9 mouse cellular contexts compared by ENCODE assay signal in the genomic region with DNA sequence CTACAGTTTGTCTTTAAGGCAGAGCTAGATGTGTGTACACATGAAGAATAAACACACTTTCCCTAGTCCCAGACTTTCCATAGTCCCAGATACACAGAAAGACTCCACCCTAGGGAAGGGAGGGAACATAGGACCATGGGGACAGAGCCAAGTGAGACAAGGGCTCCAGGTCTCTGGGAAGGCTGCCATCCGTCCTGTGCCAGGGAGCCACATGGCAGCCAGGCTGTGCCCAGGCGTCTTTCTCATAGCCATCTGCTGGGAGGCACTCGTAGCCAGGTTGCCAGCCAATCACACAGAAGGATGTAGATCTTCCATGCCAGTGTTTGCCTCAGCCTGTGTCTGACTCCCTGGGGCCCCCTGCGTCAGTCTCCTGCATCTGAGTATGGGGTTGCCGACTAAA.
DNase-seq lines count a peak whose midpoint lies in the region; ATAC-seq and TF ChIP-seq lines count a peak whose summit lies in the region.
"Had no signal": no experiment of that assay in that cellular context is flagged by ENCODE, and none has a peak within 500 bp of the region (broad histone marks: within the 10 kb centered on the region; RNA-seq: fewer than 3 reads in every experiment).

No protein-coding gene starts in this region.

- no peak overlapping the region for H3K4me2 ChIP-seq in embryonic facial prominence, embryonic 15.5 days (replicated peaks)
- no peak overlapping the region for H3K4me2 ChIP-seq in lung, embryonic 14.5 days
- no peak overlapping the region for H3K4me2 ChIP-seq in stomach, postnatal 0 days (replicated peaks; ENCODE audit: low read depth)
- H3K4me2 ChIP-seq: lung, embryonic 15.5 days had no signal

- WGBS in liver, adult 2 months, result 23% methylated on average over 5 of the region's 5 CpGs
- WGBS in embryonic facial prominence, embryonic 15.5 days, result 49% methylated on average over 5 of the region's 5 CpGs
- 53% methylated on average over 5 of the region's 5 CpGs for WGBS in lung, embryonic 14.5 days
- WGBS in stomach, postnatal 0 days, result 38% methylated on average over 5 of the region's 5 CpGs

- no peaks in the 10 kb centered on the region for H3K36me3 ChIP-seq in liver, adult 2 months (ENCODE audit: control insufficient read depth, insufficient read depth, low read length)
- H3K36me3 ChIP-seq in embryonic facial prominence, embryonic 15.5 days, result no peaks in the 10 kb centered on the region
- no peaks in the 10 kb centered on the region for H3K36me3 ChIP-seq in lung, embryonic 14.5 days (ENCODE audit: insufficient read depth)
- H3K36me3 ChIP-seq in stomach, postnatal 0 days (ENCODE audit: control insufficient read depth, insufficient read depth, low read length), result no peaks in the 10 kb centered on the region
- H3K36me3 ChIP-seq: lung, embryonic 15.5 days had no signal

- intact Hi-C loops in heart, postnatal 36 days (cut with DNase I), result loop anchor here (2.0 kb wide), 1 partner anchor 176 kb away; no protein-coding TSS in a partner anchor

- DNase-seq in liver, adult 2 months (ENCODE audit: extremely low read depth, low read depth, low spot score), result peak; percentile 91
- no peak for DNase-seq in liver
- peak; percentile 64 to 67 for DNase-seq in heart, postnatal 36 days
- no peak for DNase-seq in lung, embryonic 14.5 days
- DNase-seq in stomach, postnatal 0 days (ENCODE audit: low spot score), result peak; percentile 66
- no peak for DNase-seq in thymus, postnatal 4 days

- no peak for TF ChIP-seq EP300 in stomach, postnatal 0 days (optimal IDR thresholded peaks at IDR 0.05)

- no peak for TF ChIP-seq POLR2A in liver, adult 2 months (IDR thresholded peaks at IDR 0.05; ENCODE audit: extremely low read depth, insufficient read depth, low read length)

- no peak; the same call in 1 of the 2 replicates for TF ChIP-seq CTCF in liver, adult 2 months (IDR thresholded peaks at IDR 0.05; ENCODE audit: low read depth, low read length)
- no peak for TF ChIP-seq CTCF in lung, embryonic 14.5 days (IDR thresholded peaks at IDR 0.05; ENCODE audit: low read depth)
- no peak for TF ChIP-seq CTCF in stomach, postnatal 0 days (IDR thresholded peaks at IDR 0.05; ENCODE audit: low read depth)

- H3K9ac ChIP-seq in liver, adult 2 months (ENCODE audit: low read depth, low read length), result no peak overlapping the region
- no peak overlapping the region for H3K9ac ChIP-seq in embryonic facial prominence, embryonic 15.5 days
- no peak overlapping the region for H3K9ac ChIP-seq in lung, embryonic 14.5 days
- no peak overlapping the region for H3K9ac ChIP-seq in stomach, postnatal 0 days (ENCODE audit: low read length)
- H3K9ac ChIP-seq: lung, embryonic 15.5 days had no signal

- peaks cover 5% of the 10 kb centered on the region for H3K4me1 ChIP-seq in liver, adult 2 months (ENCODE audit: control insufficient read depth, insufficient read depth, low read length)
- H3K4me1 ChIP-seq in embryonic facial prominence, embryonic 15.5 days, result peaks cover 16% of the 10 kb centered on the region
- H3K4me1 ChIP-seq in lung, embryonic 14.5 days (ENCODE audit: insufficient read depth), result peaks cover 9% of the 10 kb centered on the region; the same call in 1 of the 2 replicates
- H3K4me1 ChIP-seq in stomach, postnatal 0 days (replicated peaks; ENCODE audit: control insufficient read depth, insufficient read depth), result no peaks in the 10 kb centered on the region

- no peak overlapping the region for H3K4me3 ChIP-seq in liver, adult 2 months (ENCODE audit: insufficient read depth, low read depth, low read length)
- no peak overlapping the region for H3K4me3 ChIP-seq in embryonic facial prominence, embryonic 15.5 days (replicated peaks)
- H3K4me3 ChIP-seq in lung, embryonic 14.5 days (ENCODE audit: low read depth, low read length), result no peak overlapping the region
- H3K4me3 ChIP-seq in stomach, postnatal 0 days (ENCODE audit: low read depth, low read length), result no peak overlapping the region
- H3K4me3 ChIP-seq: lung, embryonic 15.5 days had no signal

- H3K27ac ChIP-seq in liver, adult 2 months (replicated peaks; ENCODE audit: insufficient read depth, low read depth, low read length), result no peak overlapping the region
- no peak overlapping the region for H3K27ac ChIP-seq in embryonic facial prominence, embryonic 15.5 days (replicated peaks)
- H3K27ac ChIP-seq in lung, embryonic 14.5 days (ENCODE audit: low read depth), result no peak overlapping the region
- H3K27ac ChIP-seq in stomach, postnatal 0 days (replicated peaks), result peak overlapping the region; percentile 65
- H3K27ac ChIP-seq: lung, embryonic 15.5 days had no signal

- H3K79me2 ChIP-seq in liver, adult 2 months (ENCODE audit: control insufficient read depth, insufficient read depth, low read length), result no peaks in the 10 kb centered on the region

- H3K9me3 ChIP-seq in embryonic facial prominence, embryonic 15.5 days (replicated peaks), result no peaks in the 10 kb centered on the region
- H3K9me3 ChIP-seq in lung, embryonic 14.5 days (ENCODE audit: low read depth, low read length), result no peaks in the 10 kb centered on the region; the same call in 1 of the 2 replicates
- no peaks in the 10 kb centered on the region for H3K9me3 ChIP-seq in stomach, postnatal 0 days (ENCODE audit: control insufficient read depth, low read length)
- H3K9me3 ChIP-seq: lung, embryonic 15.5 days had no signal

- no peaks in the 10 kb centered on the region for H3K27me3 ChIP-seq in liver, adult 2 months (ENCODE audit: control insufficient read depth, insufficient read depth, low read length)
- peaks cover 3% of the 10 kb centered on the region; the same call in 1 of the 2 replicates for H3K27me3 ChIP-seq in embryonic facial prominence, embryonic 15.5 days
- H3K27me3 ChIP-seq in lung, embryonic 14.5 days (ENCODE audit: insufficient read depth, low read length), result no peaks in the 10 kb centered on the region
- H3K27me3 ChIP-seq in stomach, postnatal 0 days (ENCODE audit: control insufficient read depth, insufficient read depth, low read length), result no peaks in the 10 kb centered on the region
- H3K27me3 ChIP-seq: lung, embryonic 15.5 days had no signal

- ATAC-seq in embryonic facial prominence, embryonic 15.5 days (ENCODE audit: insufficient number of reproducible peaks, low FRiP score, low TSS enrichment, low read depth), result 0 out of 2 replicates have a peak, but pooled peaks have one; percentile 26
- ATAC-seq in lung, embryonic 14.5 days (ENCODE audit: insufficient read depth), result peak; percentile 57; the same call in 1 of the 2 replicates
- peak; percentile 77 for ATAC-seq in stomach, postnatal 0 days (ENCODE audit: low FRiP score, low TSS enrichment)
- no peak for ATAC-seq in megakaryocyte progenitor cell, adult 5-6 weeks (replicated peaks; ENCODE audit: poor library complexity)

Comparison
In these comparisons a context has a peak if more than half of its experiments do, and no peak if none do; other contexts are left out.
1. DNase-seq: peak in liver, adult 2 months (single experiment), heart, postnatal 36 days (2 of 2) and stomach, postnatal 0 days (single experiment); none in liver (single experiment), lung, embryonic 14.5 days (single experiment) and thymus, postnatal 4 days (single experiment).